Mouse (Mus musculus) megakaryocyte-erythroid progenitor cell, adult 5-6 weeks (primary cell): ENCODE measurements around the gene Fnbp1. TPM values are rescaled to one million over a fixed set of nuclear protein-coding genes. Genes with fewer than 3 reads are reported as not detected.

Source experiments
- ATAC-seq: replicated peaks from 2 replicates; pipeline ENCODE4 v1.8.0; 2016; ENCODE audit warnings: mild to moderate bottlenecking, inconsistent platforms; ENCODE audit not compliant: severe bottlenecking, poor library complexity, low FRiP score, low TSS enrichment
- total RNA-seq, 2 experiments: library from RNA; stranded (forward) in 1 of 2; stranded (reverse) in 1 of 2; fragments of 200-1000, 215-1000 nt in 1 of 2; fragments of >200 nt in 1 of 2; fragmentation: Nextera tagmentation in 1 of 2; gene quantifications; 2 replicates each; pipeline ENCODE4 v1.2.3; 2014 to 2017

Fnbp1 gene
- total RNA-seq, 2 experiments from 2014 or later: 30.7 to 36.4 TPM

GRCm38 (mm10) chr2:31013371-31014120, 128.3 kb downstream of the Fnbp1 start:
- ATAC-seq: no peak

- no peak for ATAC-seq
These were observed 134.6 kb downstream of the Fnbp1 start for GRCm38 (mm10) chr2:31007208-31007607.

GRCm38 (mm10) chr2:31006434-31006833, 135.4 kb downstream of the Fnbp1 start:
- ATAC-seq: peak; percentile 90

- peak; percentile 19; the same call in 1 of the 2 replicates for ATAC-seq
These were observed 136.4 kb downstream of the Fnbp1 start for GRCm38 (mm10) chr2:31005453-31005852.

- no peak for ATAC-seq
These were observed 139.0 kb downstream of the Fnbp1 start for GRCm38 (mm10) chr2:31002857-31003256.

- ATAC-seq: no peak
These were observed 143.2 kb downstream of the Fnbp1 start for GRCm38 (mm10) chr2:30998443-30999260.

- ATAC-seq: no peak
These were observed 146.3 kb downstream of the Fnbp1 start for GRCm38 (mm10) chr2:30995432-30995996.

GRCm38 (mm10) chr2:30994853-30995252, 147.0 kb downstream of the Fnbp1 start:
- ATAC-seq: no peak

GRCm38 (mm10) chr2:30990221-30990620, 151.6 kb downstream of the Fnbp1 start:
- ATAC-seq: no peak

- ATAC-seq: no peak
These were observed 156.4 kb downstream of the Fnbp1 start for GRCm38 (mm10) chr2:30985111-30986020.

GRCm38 (mm10) chr2:30983024-30983423, 158.8 kb downstream of the Fnbp1 start:
- ATAC-seq: no peak

GRCm38 (mm10) chr2:30981790-30982513, 159.9 kb downstream of the Fnbp1 start, which contains the start of the genes BC005624 and Usp20:
BC005624 (minus strand) TSS chr2:30982201.
Usp20 (plus strand) TSS chr2:30982279.
- peak; percentile 98 for ATAC-seq

Other genes with a start within 250 kb of the Fnbp1 start
- gene Ptges, start 212.1 kb downstream of the Fnbp1 start, total RNA-seq (2014; fragmentation: Nextera tagmentation): not detected in 2 replicates
- 0.09 TPM in 1 of 2 replicates, not detected in the other for gene Ptges, start 212.1 kb downstream of the Fnbp1 start, total RNA-seq (2017)
- gene Tor1b, start 189.0 kb downstream of the Fnbp1 start, total RNA-seq (2014; fragmentation: Nextera tagmentation): 37.2 and 49.8 TPM in 2 replicates
- 43.3 and 46.5 TPM in 2 replicates for gene Tor1b, start 189.0 kb downstream of the Fnbp1 start, total RNA-seq (2017)
- 22.3 and 28.1 TPM in 2 replicates for gene Tor1a, start 174.1 kb downstream of the Fnbp1 start, total RNA-seq (2014; fragmentation: Nextera tagmentation)
- gene Tor1a, start 174.1 kb downstream of the Fnbp1 start, total RNA-seq (2017): 28.3 and 46.0 TPM in 2 replicates
- 37.7 and 46.7 TPM in 2 replicates for gene BC005624, start 159.8 kb downstream of the Fnbp1 start, total RNA-seq (2014; fragmentation: Nextera tagmentation)
- 70.5 and 93.3 TPM in 2 replicates for gene BC005624, start 159.8 kb downstream of the Fnbp1 start, total RNA-seq (2017)
- gene Usp20, start 159.7 kb downstream of the Fnbp1 start, total RNA-seq (2014; fragmentation: Nextera tagmentation): 11.0 and 16.9 TPM in 2 replicates
- gene Usp20, start 159.7 kb downstream of the Fnbp1 start, total RNA-seq (2017): 3.2 and 14.1 TPM in 2 replicates
- 19.6 and 30.4 TPM in 2 replicates for gene Gpr107, start 10.3 kb upstream of the Fnbp1 start, total RNA-seq (2014; fragmentation: Nextera tagmentation)
- 15.0 and 18.2 TPM in 2 replicates for gene Gpr107, start 10.3 kb upstream of the Fnbp1 start, total RNA-seq (2017)
- 1.5 and 1.7 TPM in 2 replicates for gene Ncs1, start 103.8 kb upstream of the Fnbp1 start, total RNA-seq (2014; fragmentation: Nextera tagmentation)
- gene Ncs1, start 103.8 kb upstream of the Fnbp1 start, total RNA-seq (2017): 0.99 and 1.6 TPM in 2 replicates
- gene Hmcn2, start 172.4 kb upstream of the Fnbp1 start, total RNA-seq (2014; fragmentation: Nextera tagmentation): 0.85 TPM in 1 of 2 replicates, not detected in the other
- not detected in 2 replicates for gene Hmcn2, start 172.4 kb upstream of the Fnbp1 start, total RNA-seq (2017)